Mouse (Mus musculus) stomach, embryonic 16.5 days (tissue): ENCODE results near the gene Akna. TPM values are rescaled to one million over a fixed set of nuclear protein-coding genes. Genes with fewer than 3 reads are reported as not detected.

Source experiments
- ATAC-seq: fragments of 200-750 bp; cut with Nextera tagmentation; 2 replicates; pipeline ENCODE4 v1.8.0; 2017; ENCODE audit warnings: moderate number of reproducible peaks, moderate TSS enrichment; ENCODE audit not compliant: insufficient read depth, low FRiP score
- H3K27ac ChIP-seq: fragments of 300-500 bp; sonication (generic); 2 replicates; pipeline ENCODE4 v1.5.1; 2014; ENCODE audit warnings: low read length
- H3K27me3 ChIP-seq: fragments of 300-500 bp; sonication (generic); 2 replicates; pipeline ENCODE4 v1.6.1; 2014; ENCODE audit warnings: low read length, control low read depth, mixed read lengths; ENCODE audit not compliant: control insufficient read depth, insufficient read depth
- H3K36me3 ChIP-seq: fragments of 300-500 bp; sonication (generic); 2 replicates; pipeline ENCODE4 v1.6.1; 2014; ENCODE audit warnings: low read length; ENCODE audit not compliant: control insufficient read depth, insufficient read depth
- H3K4me1 ChIP-seq: fragments of 300-500 bp; sonication (generic); 2 replicates; pipeline ENCODE4 v1.6.1; 2014; ENCODE audit warnings: low read length, control low read depth, mixed read lengths; ENCODE audit not compliant: control insufficient read depth, insufficient read depth
- H3K4me2 ChIP-seq: fragments of 300-500 bp; sonication (generic); 2 replicates; pipeline ENCODE4 v1.6.1; 2014; ENCODE audit warnings: low read depth, low read length, mixed read lengths
- H3K4me3 ChIP-seq: fragments of 300-500 bp; sonication (generic); replicated peaks from 2 replicates; pipeline ENCODE4 v1.5.1; 2014; ENCODE audit warnings: mild to moderate bottlenecking, low read length
- H3K9ac ChIP-seq: fragments of 300-500 bp; sonication (generic); 2 replicates; pipeline ENCODE4 v1.6.1; 2014; ENCODE audit warnings: low read length
- H3K9me3 ChIP-seq: fragments of 300-500 bp; sonication (generic); replicated peaks from 2 replicates; pipeline ENCODE4 v1.6.1; 2016; ENCODE audit warnings: low read length, control low read depth; ENCODE audit not compliant: control insufficient read depth
- WGBS: fragments of 180-500 bp; shearing (Covaris S2); extraction: QIAGEN DNeasy Blood & Tissue Kit; methylation state at CpG from one replicate; pipeline ENCODE4 v1.1.7; 2014; 5-methylcytosine and 5-hydroxymethylcytosine counted together
- polyA plus RNA-seq: library from polyadenylated mRNA; unstranded; fragments of >200 nt; fragmentation: Nextera tagmentation; extraction: Ambion mirVana; gene quantifications from 2 replicates; pipeline ENCODE4 v1.2.1, GENCODE M21; 2015

Gene Akna
- polyA plus RNA-seq, 1 experiment from 2014 or later = 7.0 TPM

GRCm38 (mm10) chr4:63382676-63383369 lies 20.3 kb downstream of the Akna start:
- Histone ChIP-seq H3K4me3 (no peak overlapping the region), H3K36me3 (peaks cover 14% of the 10 kb centered on the region; the same call in 1 of the 2 replicates), H3K9ac (no peak overlapping the region), H3K4me1 (no peaks in the 10 kb centered on the region), H3K27me3 (no peaks in the 10 kb centered on the region), H3K27ac (no peak overlapping the region), H3K4me2 (no peak overlapping the region), H3K9me3 (no peaks in the 10 kb centered on the region)
- 86% methylated on average over 4 of the region's 4 CpGs for WGBS
- no peak for ATAC-seq

GRCm38 (mm10) chr4:63377483-63377882 lies 25.7 kb downstream of the Akna start:
- WGBS = 74% methylated on average over 7 of the region's 7 CpGs
- H3K4me3 ChIP-seq = no peak overlapping the region
- no peak overlapping the region for H3K9ac ChIP-seq
- peaks cover 18% of the 10 kb centered on the region; the same call in 1 of the 2 replicates for H3K36me3 ChIP-seq
- no peak for ATAC-seq
- H3K27me3 ChIP-seq = no peaks in the 10 kb centered on the region
- H3K4me1 ChIP-seq = peaks cover 14% of the 10 kb centered on the region
- H3K4me2 ChIP-seq = no peak overlapping the region
- H3K27ac ChIP-seq = no peak overlapping the region
- no peaks in the 10 kb centered on the region for H3K9me3 ChIP-seq

- peak; percentile 45; the same call in 1 of the 2 replicates for ATAC-seq
- Histone ChIP-seq H3K4me2 (no peak overlapping the region), H3K4me3 (no peak overlapping the region), H3K4me1 (peaks cover 14% of the 10 kb centered on the region), H3K36me3 (peaks cover 12% of the 10 kb centered on the region; the same call in 1 of the 2 replicates), H3K27me3 (no peaks in the 10 kb centered on the region), H3K9me3 (no peaks in the 10 kb centered on the region), H3K27ac (no peak overlapping the region), H3K9ac (0 out of 2 replicates have a peak overlapping the region, but pooled peaks have one; percentile 17)
- WGBS = 47% methylated on average over 1 of the region's 1 CpGs
These were observed 27.8 kb downstream of the Akna start for GRCm38 (mm10) chr4:63375367-63375766.

GRCm38 (mm10) chr4:63374331-63374730 lies 28.8 kb downstream of the Akna start:
- Histone ChIP-seq H3K27ac (no peak overlapping the region), H3K4me1 (peaks cover 14% of the 10 kb centered on the region), H3K36me3 (peaks cover 7% of the 10 kb centered on the region; the same call in 1 of the 2 replicates), H3K9ac (no peak overlapping the region), H3K9me3 (no peaks in the 10 kb centered on the region), H3K4me2 (no peak overlapping the region), H3K4me3 (no peak overlapping the region), H3K27me3 (no peaks in the 10 kb centered on the region)
- no peak; the same call in 1 of the 2 replicates for ATAC-seq
- WGBS = 76% methylated on average over 12 of the region's 12 CpGs

- no peak overlapping the region for H3K27ac ChIP-seq
- H3K27me3 ChIP-seq = no peaks in the 10 kb centered on the region
- H3K4me1 ChIP-seq = peaks cover 14% of the 10 kb centered on the region
- no peaks in the 10 kb centered on the region for H3K9me3 ChIP-seq
- WGBS = 85% methylated on average over 8 of the region's 8 CpGs
- H3K9ac ChIP-seq = no peak overlapping the region
- peaks cover 5% of the 10 kb centered on the region; the same call in 1 of the 2 replicates for H3K36me3 ChIP-seq
- no peak overlapping the region for H3K4me3 ChIP-seq
- no peak overlapping the region for H3K4me2 ChIP-seq
- no peak for ATAC-seq
These were observed 29.8 kb downstream of the Akna start for GRCm38 (mm10) chr4:63373404-63373803.

GRCm38 (mm10) chr4:63371890-63372289 lies 31.3 kb downstream of the Akna start:
- H3K9me3 ChIP-seq = no peaks in the 10 kb centered on the region
- no peaks in the 10 kb centered on the region; the same call in none of the 2 replicates for H3K36me3 ChIP-seq
- H3K4me3 ChIP-seq = no peak overlapping the region
- H3K4me2 ChIP-seq = no peak overlapping the region
- H3K27me3 ChIP-seq = no peaks in the 10 kb centered on the region
- no peak overlapping the region for H3K27ac ChIP-seq
- peaks cover 14% of the 10 kb centered on the region for H3K4me1 ChIP-seq
- WGBS = 58% methylated on average over 3 of the region's 3 CpGs
- no peak overlapping the region for H3K9ac ChIP-seq
- ATAC-seq = no peak

GRCm38 (mm10) chr4:63370897-63371296 lies 32.3 kb downstream of the Akna start:
- no peaks in the 10 kb centered on the region; the same call in none of the 2 replicates for H3K36me3 ChIP-seq
- H3K27me3 ChIP-seq = no peaks in the 10 kb centered on the region
- peaks cover 14% of the 10 kb centered on the region for H3K4me1 ChIP-seq
- no peak for ATAC-seq
- no peak overlapping the region for H3K4me3 ChIP-seq
- no peak overlapping the region for H3K9ac ChIP-seq
- H3K9me3 ChIP-seq = no peaks in the 10 kb centered on the region
- no peak overlapping the region for H3K27ac ChIP-seq
- no peak overlapping the region for H3K4me2 ChIP-seq
- WGBS = 63% methylated on average over 7 of the region's 7 CpGs

GRCm38 (mm10) chr4:63368577-63368976 lies 34.6 kb downstream of the Akna start:
- H3K4me3 ChIP-seq = no peak overlapping the region
- peak; percentile 70 for ATAC-seq
- WGBS = 16% methylated on average over 4 of the region's 4 CpGs
- H3K27ac ChIP-seq = no peak overlapping the region
- H3K9ac ChIP-seq = no peak overlapping the region
- no peaks in the 10 kb centered on the region; the same call in 1 of the 2 replicates for H3K36me3 ChIP-seq
- H3K4me2 ChIP-seq = no peak overlapping the region
- H3K27me3 ChIP-seq = no peaks in the 10 kb centered on the region
- no peaks in the 10 kb centered on the region for H3K9me3 ChIP-seq
- no peaks in the 10 kb centered on the region for H3K4me1 ChIP-seq

- Histone ChIP-seq H3K27me3 (no peaks in the 10 kb centered on the region), H3K27ac (no peak within 1 kb of the TSS), H3K36me3 (no peaks in the 10 kb centered on the region), H3K9me3 (no peaks in the 10 kb centered on the region), H3K4me1 (no peaks in the 10 kb centered on the region), H3K9ac (no peak within 1 kb of the TSS), H3K4me3 (no peak within 1 kb of the TSS), H3K4me2 (no peak within 1 kb of the TSS)
- ATAC-seq = no peak
- WGBS = 88% methylated on average over 5 of the region's 5 CpGs
These were observed 41.0 kb downstream of the Akna start, which contains the start of gene Orm2 for GRCm38 (mm10) chr4:63362150-63362549. Orm2 (plus strand) TSS chr4:63362449.
